Mouse (Mus musculus): Measurements from ENCODE around the gene Nmnat1.
"Not testable (repeated sequence)": the region's sequence is repeated elsewhere in the genome, so short reads cannot be mapped to it uniquely, and the experiment has no call there.

The Nmnat1 gene

GRCm38 (mm10) chr4:149460475-149460874, 24.5 kb downstream of the Nmnat1 start:
- ChIA-PET CTCF (interaction anchor here in 3 of 4 experiments (0.6 to 1.5 kb wide), 3 partner anchors 83 to 394 kb away, joined by 4 to 7 read pairs (median 5); no protein-coding TSS in a partner anchor), POLR2A (interaction anchor here in 1 of 4 experiments (0.6 to 1.0 kb wide), 4 partner anchors 13 to 1466 kb away, joined by 3 to 12 read pairs (median 4); no protein-coding TSS in a partner anchor)

GRCm38 (mm10) chr4:149459425-149459824, 25.6 kb downstream of the Nmnat1 start:
- ChIA-PET CTCF (no interaction called here), POLR2A (interaction anchor here in 1 of 4 experiments (0.6 kb wide), 1 partner anchor 28 kb away, joined by 3 read pairs; no protein-coding TSS in a partner anchor)

- CTCF ChIA-PET = no interaction called here
Measured at GRCm38 (mm10) chr4:149458526-149458925, 26.5 kb downstream of the Nmnat1 start.

GRCm38 (mm10) chr4:149457831-149458430, 27.1 kb downstream of the Nmnat1 start:
- ChIA-PET CTCF (interaction anchor here in 1 of 4 experiments (0.6 kb wide), 1 partner anchor 50 kb away, joined by 4 read pairs; no protein-coding TSS in a partner anchor), POLR2A (interaction anchor here in 2 of 4 experiments (0.6 kb wide), 4 partner anchors 45 to 736 kb away, joined by 3 to 7 read pairs (median 4); no protein-coding TSS in a partner anchor)

More at GRCm38 (mm10) chr4:149458526-149458925, 26.5 kb downstream of the Nmnat1 start:
- POLR2A ChIA-PET = interaction anchor here in 1 of 4 experiments (0.6 to 0.7 kb wide), 2 partner anchors 12 to 29 kb away, joined by 3 read pairs; no protein-coding TSS in a partner anchor

- ChIA-PET CTCF (interaction anchor here in 1 of 4 experiments (0.6 kb wide), 1 partner anchor 51 kb away, joined by 4 read pairs; no protein-coding TSS in a partner anchor), POLR2A (interaction anchor here in 2 of 4 experiments (0.6 kb wide), 2 partner anchors 46 to 105 kb away, joined by 3 to 7 read pairs; no protein-coding TSS in a partner anchor)
Measured at GRCm38 (mm10) chr4:149457163-149457562, 27.8 kb downstream of the Nmnat1 start.

GRCm38 (mm10) chr4:149454879-149455278, 30.1 kb downstream of the Nmnat1 start, which contains the start of gene Rbp7:
Gene Rbp7 (minus strand): TSS chr4:149454978.
- ChIA-PET POLR2A (interaction anchor here in 3 of 4 experiments (0.5 to 1.5 kb wide), 9 partner anchors 8 to 344 kb away, joined by 3 to 5 read pairs (median 4); no protein-coding TSS in a partner anchor), CTCF (interaction anchor here in 3 of 4 experiments (0.6 to 2.0 kb wide), 22 partner anchors 10 to 200 kb away, joined by 3 to 10 read pairs (median 3); partner anchors contain the start of genes Lzic (in 1 of the 3) and Nmnat1 (in 1 of the 3))

- ChIA-PET CTCF (interaction anchor here (0.6 to 1.9 kb wide), 20 partner anchors 9 to 206 kb away, joined by 3 to 10 read pairs (median 4); partner anchors contain the start of genes Lzic (in 1 of the 4) and Nmnat1 (in 1 of the 4)), POLR2A (interaction anchor here in 3 of 4 experiments (0.5 to 1.6 kb wide), 9 partner anchors 8 to 199 kb away, joined by 3 to 4 read pairs (median 3); no protein-coding TSS in a partner anchor)
Measured at GRCm38 (mm10) chr4:149454263-149454662, 30.7 kb downstream of the Nmnat1 start.

GRCm38 (mm10) chr4:149453656-149454055, 31.3 kb downstream of the Nmnat1 start:
- POLR2A ChIA-PET = interaction anchor here in 3 of 4 experiments (0.5 to 1.6 kb wide), 9 partner anchors 8 to 1300 kb away, joined by 3 to 14 read pairs (median 4); no protein-coding TSS in a partner anchor
- CTCF ChIA-PET = interaction anchor here (0.5 to 1.9 kb wide), 24 partner anchors 9 to 423 kb away, joined by 3 to 10 read pairs (median 4); partner anchors contain the start of genes Lzic (in 1 of the 4) and Nmnat1 (in 1 of the 4)

GRCm38 (mm10) chr4:149450636-149451035, 34.4 kb downstream of the Nmnat1 start:
- POLR2A ChIA-PET = interaction anchor here in 2 of 4 experiments (0.6 to 0.9 kb wide), 4 partner anchors 24 to 459 kb away, joined by 3 to 10 read pairs (median 4); partner anchors contain the start of gene Ube4b (in 1 of the 2)
- CTCF ChIA-PET = interaction anchor here (0.6 to 1.2 kb wide), 10 partner anchors 38 to 1232 kb away, joined by 3 to 6 read pairs (median 4); partner anchors contain the start of gene Kif1b (in 1 of the 4)

- POLR2A ChIA-PET = interaction anchor here in 3 of 4 experiments (0.6 to 2.9 kb wide), 19 partner anchors 7 to 116 kb away, joined by 3 to 15 read pairs (median 4); partner anchors contain the start of genes Ube4b (in 3 of the 3) and Rbp7 (in 1 of the 3)
Measured at GRCm38 (mm10) chr4:149446309-149446708, 38.7 kb downstream of the Nmnat1 start.

GRCm38 (mm10) chr4:149445868-149446267, 39.1 kb downstream of the Nmnat1 start:
- CTCF ChIA-PET = interaction anchor here in 2 of 4 experiments (0.9 to 1.5 kb wide), 11 partner anchors 8 to 361 kb away, joined by 3 to 7 read pairs (median 4); partner anchors contain the start of genes Rbp7 (in 1 of the 2) and Tmem201 (in 1 of the 2)
- POLR2A ChIA-PET = interaction anchor here (0.6 to 2.9 kb wide), 23 partner anchors 8 to 116 kb away, joined by 3 to 15 read pairs (median 4); partner anchors contain the start of genes Ube4b (in 3 of the 4), Rbp7 (in 1 of the 4) and Tmem274 (in 1 of the 4)

More at GRCm38 (mm10) chr4:149446309-149446708, 38.7 kb downstream of the Nmnat1 start:
- CTCF ChIA-PET = interaction anchor here in 1 of 4 experiments (1.1 to 1.5 kb wide), 3 partner anchors 97 to 291 kb away, joined by 3 to 4 read pairs (median 4); partner anchors contain the start of gene Tmem201

- ChIA-PET CTCF (interaction anchor here in 3 of 4 experiments (0.5 to 1.5 kb wide), 14 partner anchors 9 to 362 kb away, joined by 3 to 7 read pairs (median 4); partner anchors contain the start of genes Rbp7 (in 1 of the 3) and Tmem201 (in 1 of the 3)), POLR2A (interaction anchor here (0.5 to 2.9 kb wide), 27 partner anchors 8 to 401 kb away, joined by 3 to 15 read pairs (median 4); partner anchors contain the start of genes Ube4b (in 3 of the 4), Kif1b (in 1 of the 4), Rbp7 (in 1 of the 4) and Tmem274 (in 1 of the 4))
Measured at GRCm38 (mm10) chr4:149444964-149445701, 39.9 kb downstream of the Nmnat1 start.

- POLR2A ChIA-PET = interaction anchor here (1.0 to 2.9 kb wide), 8 partner anchors 11 to 279 kb away, joined by 3 to 15 read pairs (median 5); partner anchors contain the start of genes Ube4b (in 2 of the 4), Kif1b (in 1 of the 4), Rbp7 (in 1 of the 4) and Tmem274 (in 1 of the 4)
- CTCF ChIA-PET = interaction anchor here in 3 of 4 experiments (0.6 to 1.4 kb wide), 5 partner anchors 10 to 362 kb away, joined by 3 to 7 read pairs (median 4); partner anchors contain the start of gene Rbp7 (in 1 of the 3)
Measured at GRCm38 (mm10) chr4:149444465-149444864, 40.5 kb downstream of the Nmnat1 start.

GRCm38 (mm10) chr4:149442436-149442835, 42.6 kb downstream of the Nmnat1 start:
- POLR2A ChIA-PET = interaction anchor here in 2 of 4 experiments (0.6 to 1.8 kb wide), 4 partner anchors 20 to 160 kb away, joined by 3 read pairs; no protein-coding TSS in a partner anchor
- CTCF ChIA-PET = interaction anchor here in 1 of 4 experiments (0.6 kb wide), 1 partner anchor 257 kb away, joined by 3 read pairs; no protein-coding TSS in a partner anchor

- ChIA-PET POLR2A (interaction anchor here in 1 of 4 experiments (0.6 kb wide), 1 partner anchor 31 kb away, joined by 3 read pairs; no protein-coding TSS in a partner anchor), CTCF (no interaction called here)
Measured at GRCm38 (mm10) chr4:149440576-149440975, 44.4 kb downstream of the Nmnat1 start.

GRCm38 (mm10) chr4:149431887-149432286, 53.1 kb downstream of the Nmnat1 start:
- CTCF ChIA-PET = not testable (repeated sequence)

GRCm38 (mm10) chr4:149429592-149429991, 55.4 kb downstream of the Nmnat1 start:
- ChIA-PET POLR2A (interaction anchor here in 1 of 4 experiments (2.4 kb wide), 1 partner anchor 16 kb away, joined by 6 read pairs; no protein-coding TSS in a partner anchor), CTCF (no interaction called here)

More at GRCm38 (mm10) chr4:149431887-149432286, 53.1 kb downstream of the Nmnat1 start:
- POLR2A ChIA-PET = interaction anchor here in 2 of 4 experiments (0.6 to 1.2 kb wide), 2 partner anchors 14 to 133 kb away, joined by 3 read pairs; no protein-coding TSS in a partner anchor
